Mouse (Mus musculus) hindbrain, embryonic 15.5 days (tissue): ENCODE data around the gene Nudt14. TPM values are rescaled to one million over a fixed set of nuclear protein-coding genes. Genes with fewer than 3 reads are reported as not detected.

Experiments
- ATAC-seq: fragments of 200-750 bp; cut with Nextera tagmentation; 2 replicates; pipeline ENCODE4 v1.8.0; 2017; ENCODE audit warnings: low read depth, moderate number of reproducible peaks, moderate TSS enrichment; ENCODE audit not compliant: low FRiP score
- H3K27ac ChIP-seq: fragments of 300-500 bp; sonication (generic); replicated peaks from 2 replicates; pipeline ENCODE4 v1.5.1; 2015; ENCODE audit warnings: mild to moderate bottlenecking, inconsistent platforms
- H3K27me3 ChIP-seq: fragments of 300-500 bp; sonication (generic); 2 replicates; pipeline ENCODE4 v1.6.1; 2015; ENCODE audit warnings: control low read depth, inconsistent platforms
- H3K36me3 ChIP-seq: fragments of 300-500 bp; sonication (generic); 2 replicates; pipeline ENCODE4 v1.6.1; 2015; ENCODE audit warnings: control low read depth, inconsistent platforms
- H3K4me1 ChIP-seq: fragments of 300-500 bp; sonication (generic); replicated peaks from 2 replicates; pipeline ENCODE4 v1.6.1; 2015; ENCODE audit warnings: control low read depth, inconsistent platforms
- H3K4me2 ChIP-seq: fragments of 300-500 bp; sonication (generic); 2 replicates; pipeline ENCODE4 v1.6.1; 2015; ENCODE audit warnings: moderate library complexity, mild to moderate bottlenecking, inconsistent platforms
- H3K4me3 ChIP-seq: fragments of 300-500 bp; sonication (generic); 2 replicates; pipeline ENCODE4 v1.5.1; 2015; ENCODE audit warnings: mild to moderate bottlenecking, inconsistent platforms
- H3K9ac ChIP-seq: fragments of 300-500 bp; sonication (generic); 2 replicates; pipeline ENCODE4 v1.6.1; 2015; ENCODE audit warnings: inconsistent platforms
- H3K9me3 ChIP-seq: fragments of 300-500 bp; sonication (generic); 2 replicates; pipeline ENCODE4 v1.6.1; 2016; ENCODE audit warnings: control low read depth, inconsistent platforms
- WGBS: fragments of 180-500 bp; shearing (Covaris S2); methylation state at CpG from one replicate; pipeline ENCODE4 v1.1.7; 2015; 5-methylcytosine and 5-hydroxymethylcytosine counted together
- polyA plus RNA-seq: library from polyadenylated mRNA; unstranded; fragments of >200 nt; fragmentation: Nextera tagmentation; extraction: Ambion mirVana; gene quantifications from 2 replicates; pipeline ENCODE4 v1.2.1, GENCODE M21; 2015

Nudt14 gene
- polyA plus RNA-seq: 52.3 and 60.9 TPM in 2 replicates

DNA sequence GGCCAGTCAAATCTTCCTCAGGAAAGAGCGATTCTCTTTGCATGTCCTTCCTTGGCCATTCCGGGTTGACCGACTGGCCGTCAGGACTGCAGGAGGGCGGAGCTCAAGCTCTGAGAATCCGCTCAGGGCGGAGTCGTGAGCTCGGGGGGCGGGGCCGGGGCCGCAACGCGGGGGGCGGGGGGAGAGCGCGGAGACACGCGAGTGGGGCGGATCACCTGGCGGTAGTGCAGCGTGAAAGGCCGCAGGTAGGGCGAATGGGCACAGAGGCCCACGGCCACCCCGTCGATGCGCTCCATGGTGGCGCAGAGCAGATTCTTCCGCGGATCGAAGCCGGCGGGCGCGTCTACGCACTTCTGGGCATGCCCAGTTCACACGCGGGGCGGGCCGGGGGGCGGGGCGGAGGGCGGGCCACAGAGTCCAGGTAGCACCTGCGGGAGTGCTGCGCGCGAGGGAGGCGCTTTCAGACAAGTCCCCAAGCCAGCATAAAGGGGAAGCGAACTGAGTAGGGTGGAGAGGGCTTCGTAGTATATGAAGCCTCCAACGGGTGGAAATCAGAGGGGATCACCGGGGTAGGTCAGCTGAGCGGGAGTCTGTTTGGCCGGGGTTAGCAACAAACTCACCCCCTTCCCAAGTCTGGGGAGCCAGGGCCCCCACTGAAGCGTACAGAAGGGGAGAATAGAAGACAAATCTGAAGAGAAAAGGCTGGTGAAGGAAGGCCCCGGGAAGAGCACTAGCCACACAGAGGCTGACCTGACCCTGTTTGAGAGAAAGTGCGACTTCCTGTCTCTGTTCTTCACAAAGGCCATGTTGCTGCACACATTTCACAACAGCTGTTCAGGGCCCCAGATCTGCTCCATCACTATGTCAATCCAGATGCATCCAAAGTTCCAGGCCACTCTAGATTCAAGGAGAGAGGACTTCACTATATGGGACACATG is at the start of gene Nudt14:
Gene Nudt14 (minus strand): TSS at position 349 of the 938 bp plus-strand sequence.
- peak; percentile 83 for ATAC-seq
- 1% methylated on average over 58 of the region's 58 CpGs for WGBS
- peak within 1 kb of the TSS; percentile 78 for H3K9ac ChIP-seq
- no peaks in the 10 kb centered on the region for H3K9me3 ChIP-seq
- peak within 1 kb of the TSS; percentile 78 for H3K4me2 ChIP-seq
- peaks cover 27% of the 10 kb centered on the region for H3K4me1 ChIP-seq
- H3K4me3 ChIP-seq: peak within 1 kb of the TSS; percentile 77
- no peaks in the 10 kb centered on the region for H3K27me3 ChIP-seq
- no peaks in the 10 kb centered on the region for H3K36me3 ChIP-seq
- peak within 1 kb of the TSS; percentile 87 for H3K27ac ChIP-seq

DNA sequence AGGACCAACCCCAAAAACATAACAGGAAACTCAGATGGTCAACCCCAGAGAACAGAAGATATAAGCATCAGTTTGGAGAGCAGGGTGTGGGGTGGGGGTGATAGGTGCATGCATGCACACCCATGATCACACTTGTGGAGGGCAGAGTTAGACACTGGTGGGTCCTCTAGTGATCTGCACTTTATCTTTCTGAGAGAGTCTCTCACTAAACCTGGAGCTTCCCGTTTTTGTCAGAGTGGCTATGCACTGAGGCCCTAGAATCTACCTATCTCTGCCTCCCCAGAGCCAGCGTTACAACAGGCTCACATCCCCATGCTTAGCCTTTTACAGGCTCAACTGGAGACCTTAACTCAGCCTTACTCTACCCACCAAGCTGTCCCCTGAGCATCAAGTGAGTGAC is 49.5 kb upstream of the Nudt14 start:
- no peaks in the 10 kb centered on the region for H3K9me3 ChIP-seq
- no peak overlapping the region for H3K27ac ChIP-seq
- H3K36me3 ChIP-seq: peaks cover 17% of the 10 kb centered on the region
- H3K9ac ChIP-seq: no peak overlapping the region
- H3K4me1 ChIP-seq: no peaks in the 10 kb centered on the region
- no peak for ATAC-seq
- H3K4me2 ChIP-seq: no peak overlapping the region
- no peak overlapping the region for H3K4me3 ChIP-seq
- 83% methylated on average over 2 of the region's 2 CpGs for WGBS
- no peaks in the 10 kb centered on the region for H3K27me3 ChIP-seq

DNA sequence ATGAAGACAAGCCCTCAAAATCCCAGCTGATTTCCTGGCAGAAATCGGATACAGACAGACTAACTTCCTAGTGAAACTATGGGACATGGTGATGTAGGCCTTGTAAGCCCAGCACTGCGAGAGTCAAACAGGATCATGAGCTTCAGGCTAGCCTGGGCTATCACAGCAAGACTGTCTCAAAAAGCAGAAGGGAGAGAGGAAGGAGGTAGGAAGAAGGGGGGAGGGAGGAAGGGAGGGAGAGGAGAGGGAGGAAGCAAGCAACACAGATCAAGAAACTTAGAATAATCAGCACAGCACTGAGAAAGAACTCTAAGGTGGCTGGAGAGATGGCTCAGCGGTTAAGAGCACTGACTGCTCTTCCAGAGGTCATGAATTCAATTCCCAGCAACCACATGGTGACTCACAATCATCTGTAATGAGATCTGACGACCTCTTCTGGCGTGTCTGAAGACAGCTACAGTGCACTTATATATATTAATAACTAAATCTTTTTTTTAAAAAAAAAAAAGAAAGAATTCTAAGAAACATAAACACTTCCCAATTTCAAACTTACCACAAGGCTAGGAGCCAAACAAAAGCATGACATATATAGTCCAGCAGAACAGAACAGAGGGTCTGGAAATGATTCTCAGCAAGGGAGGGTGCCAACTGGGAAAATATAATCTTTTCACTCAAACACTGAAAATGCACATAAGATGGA is 48.9 kb upstream of the Nudt14 start:
- Histone ChIP-seq H3K36me3 (peaks cover 23% of the 10 kb centered on the region), H3K9me3 (no peaks in the 10 kb centered on the region), H3K4me3 (no peak overlapping the region), H3K27me3 (no peaks in the 10 kb centered on the region), H3K4me2 (no peak overlapping the region), H3K9ac (no peak overlapping the region), H3K27ac (no peak overlapping the region), H3K4me1 (no peaks in the 10 kb centered on the region)
- 79% methylated on average over 5 of the region's 5 CpGs for WGBS
- ATAC-seq: no peak

DNA sequence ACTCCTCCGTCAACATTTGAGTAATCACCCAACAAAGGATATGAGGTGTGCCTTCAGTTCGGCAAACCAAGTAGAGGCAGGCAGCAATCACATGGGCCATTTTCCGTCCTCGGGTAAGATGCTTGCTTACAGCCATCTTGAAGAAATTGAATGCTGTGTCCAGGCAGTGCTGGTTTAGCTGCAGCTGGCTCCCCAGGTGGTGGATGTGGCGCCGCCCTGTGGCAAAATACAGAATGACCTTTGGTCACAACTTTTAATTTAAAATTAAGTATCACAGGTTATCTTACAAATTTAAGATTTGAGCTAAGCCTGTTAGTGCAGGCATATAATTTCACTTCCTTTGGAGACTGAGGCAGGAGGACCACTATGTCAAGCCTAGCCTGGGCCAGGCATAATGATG is 46.0 kb upstream of the Nudt14 start:
- Histone ChIP-seq H3K36me3 (peaks cover 43% of the 10 kb centered on the region), H3K4me2 (no peak overlapping the region), H3K9me3 (no peaks in the 10 kb centered on the region), H3K9ac (no peak overlapping the region), H3K27ac (no peak overlapping the region), H3K27me3 (no peaks in the 10 kb centered on the region), H3K4me3 (no peak overlapping the region), H3K4me1 (no peaks in the 10 kb centered on the region)
- WGBS: 77% methylated on average over 6 of the region's 6 CpGs
- ATAC-seq: no peak

DNA sequence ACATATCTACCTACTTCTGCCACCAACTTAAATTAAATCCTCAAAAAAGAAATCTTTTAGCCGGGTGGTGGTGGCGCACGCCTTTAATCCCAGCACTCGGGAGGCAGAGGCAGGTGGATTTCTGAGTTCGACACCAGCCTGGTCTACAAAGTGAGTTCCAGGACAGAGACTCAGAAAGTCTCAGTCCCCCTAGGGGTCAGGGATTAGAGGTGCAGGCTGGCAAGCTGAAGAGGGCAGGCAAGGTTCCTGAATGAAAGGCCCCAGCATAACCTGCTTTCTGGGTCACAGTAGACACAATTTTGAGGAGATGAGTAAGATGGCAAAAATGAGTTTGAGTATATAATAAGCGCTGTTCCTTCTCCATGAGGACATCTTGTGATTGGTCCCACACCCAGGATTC is 43.4 kb upstream of the Nudt14 start:
- no peak for ATAC-seq
- Histone ChIP-seq H3K9me3 (no peaks in the 10 kb centered on the region), H3K36me3 (peaks cover 52% of the 10 kb centered on the region), H3K4me3 (no peak overlapping the region), H3K9ac (no peak overlapping the region), H3K4me1 (0 out of 2 replicates have a peak, but pooled peaks cover 3% of the 10 kb centered on the region), H3K27me3 (no peaks in the 10 kb centered on the region), H3K27ac (no peak overlapping the region), H3K4me2 (no peak overlapping the region)
- WGBS: 93% methylated on average over 6 of the region's 6 CpGs

DNA sequence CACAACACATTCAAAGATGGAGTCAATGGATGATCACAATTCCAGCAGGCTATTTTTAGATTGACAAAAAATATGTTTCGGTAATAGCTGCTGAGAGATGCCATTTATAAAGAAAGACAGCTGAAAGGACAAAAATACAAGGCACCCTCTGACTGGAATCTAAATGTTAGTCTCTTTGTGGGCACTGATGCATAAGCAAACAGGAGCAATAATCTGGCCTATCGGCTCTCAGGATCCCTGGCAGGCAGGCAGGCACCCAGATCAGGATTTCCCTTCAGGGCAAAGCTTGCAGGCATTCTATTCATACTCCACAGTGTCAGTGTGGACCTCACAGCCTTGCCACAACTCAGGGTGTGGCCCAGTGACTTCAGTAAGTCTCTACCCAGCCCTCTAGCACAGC is 40.1 kb upstream of the Nudt14 start:
- H3K4me3 ChIP-seq: no peak overlapping the region
- H3K27me3 ChIP-seq: no peaks in the 10 kb centered on the region
- H3K27ac ChIP-seq: no peak overlapping the region
- H3K4me2 ChIP-seq: no peak overlapping the region
- H3K36me3 ChIP-seq: peaks cover 67% of the 10 kb centered on the region
- peaks cover 17% of the 10 kb centered on the region for H3K4me1 ChIP-seq
- no peak for ATAC-seq
- WGBS: 60% methylated on average over 2 of the region's 2 CpGs
- H3K9ac ChIP-seq: no peak overlapping the region
- no peaks in the 10 kb centered on the region for H3K9me3 ChIP-seq

DNA sequence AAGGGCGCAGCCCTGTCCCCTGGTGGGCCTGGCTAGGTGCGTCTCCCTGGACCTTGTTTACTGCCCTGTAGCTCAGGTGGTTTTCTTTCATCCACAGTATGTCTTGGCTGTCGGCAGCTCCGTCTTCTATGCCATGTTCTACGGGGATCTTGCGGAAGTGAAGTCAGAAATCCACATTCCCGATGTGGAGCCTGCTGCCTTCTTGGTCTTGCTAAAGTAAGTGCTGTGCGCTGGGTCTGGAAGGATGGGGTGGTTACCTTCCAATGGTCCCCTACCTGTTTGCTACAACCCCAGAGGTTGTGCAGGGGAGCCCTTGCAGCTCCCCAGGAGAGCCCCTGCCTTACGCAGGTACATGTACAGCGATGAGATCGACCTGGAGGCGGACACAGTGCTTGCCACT is 35.2 kb upstream of the Nudt14 start:
- H3K4me2 ChIP-seq: peak overlapping the region; percentile 90
- peak overlapping the region; percentile 89 for H3K9ac ChIP-seq
- H3K27me3 ChIP-seq: no peaks in the 10 kb centered on the region
- no peaks in the 10 kb centered on the region for H3K9me3 ChIP-seq
- H3K4me1 ChIP-seq: peaks cover 29% of the 10 kb centered on the region
- ATAC-seq: no peak
- peaks cover 56% of the 10 kb centered on the region for H3K36me3 ChIP-seq
- peak overlapping the region; percentile 94 for H3K27ac ChIP-seq
- peak overlapping the region; percentile 75 for H3K4me3 ChIP-seq
- WGBS: 45% methylated on average over 12 of the region's 12 CpGs

DNA sequence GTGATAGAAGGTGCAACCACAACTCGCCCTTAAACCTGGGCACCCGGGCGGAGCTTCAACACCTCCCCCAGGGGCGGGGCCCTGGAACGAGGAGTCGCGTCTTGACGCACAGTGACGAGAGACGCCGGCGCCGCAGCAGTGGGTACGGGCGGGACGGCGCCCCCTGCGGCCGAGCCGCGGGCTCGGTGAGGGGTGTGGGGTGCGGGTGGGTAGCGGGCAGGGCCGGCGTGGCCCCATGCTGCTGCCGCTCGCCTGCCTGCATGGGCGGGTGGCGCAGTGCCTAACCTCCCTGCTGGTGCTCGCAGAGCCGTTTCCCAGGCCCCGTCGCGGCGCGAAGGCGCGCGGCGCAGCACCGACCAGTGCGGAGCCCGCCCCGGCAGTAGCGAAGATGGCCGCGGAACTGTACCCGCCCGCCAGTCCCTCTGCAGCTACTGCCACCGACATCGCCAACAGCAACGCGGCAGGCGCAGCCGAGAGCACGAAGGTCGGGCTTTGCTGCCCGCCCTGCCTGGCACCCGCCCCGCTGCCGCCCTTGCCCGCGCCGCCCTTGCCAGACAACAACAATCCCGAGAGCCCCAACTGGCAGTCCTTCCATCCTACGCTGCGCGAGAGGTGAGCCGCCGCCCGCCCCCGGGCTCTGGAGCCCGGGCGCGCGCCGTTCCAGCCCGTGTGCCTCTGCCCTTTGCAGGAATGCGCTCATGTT is 34.6 kb upstream of the Nudt14 start, which contains the start of gene Btbd6:
Gene Btbd6 (plus strand): TSS at position 112 of the 703 bp plus-strand sequence.
- peaks cover 29% of the 10 kb centered on the region for H3K4me1 ChIP-seq
- H3K36me3 ChIP-seq: peaks cover 60% of the 10 kb centered on the region
- no peaks in the 10 kb centered on the region for H3K9me3 ChIP-seq
- no peaks in the 10 kb centered on the region for H3K27me3 ChIP-seq
- under 1% methylated on average over 72 of the region's 80 CpGs for WGBS
- peak within 1 kb of the TSS; percentile 90 for H3K4me2 ChIP-seq
- H3K9ac ChIP-seq: peak within 1 kb of the TSS; percentile 89
- peak within 1 kb of the TSS; percentile 94 for H3K27ac ChIP-seq
- peak; percentile 95 for ATAC-seq
- H3K4me3 ChIP-seq: peak within 1 kb of the TSS; percentile 75

DNA sequence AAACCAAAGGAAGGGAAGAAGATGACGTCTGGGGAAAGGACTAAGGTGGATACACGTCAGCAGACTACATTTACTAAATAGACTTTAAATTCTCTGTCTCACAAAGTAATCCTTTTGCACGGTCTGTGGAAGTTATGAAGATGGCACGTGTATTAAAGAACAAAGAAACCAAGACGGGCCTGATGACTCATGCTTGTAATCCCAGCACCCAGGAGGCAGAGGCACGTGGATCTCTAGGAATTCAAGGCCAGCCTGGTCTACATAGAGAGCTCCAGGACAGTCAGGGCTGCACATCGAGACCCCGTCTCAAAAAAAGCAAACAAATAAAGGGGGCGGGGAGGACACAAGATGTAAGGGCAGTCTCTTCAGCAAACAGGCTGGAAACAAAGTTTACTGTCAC is 32.8 kb upstream of the Nudt14 start:
- no peak overlapping the region for H3K9ac ChIP-seq
- H3K9me3 ChIP-seq: no peaks in the 10 kb centered on the region
- no peaks in the 10 kb centered on the region for H3K27me3 ChIP-seq
- no peak overlapping the region for H3K4me2 ChIP-seq
- H3K4me3 ChIP-seq: no peak overlapping the region
- no peak for ATAC-seq
- peaks cover 26% of the 10 kb centered on the region for H3K4me1 ChIP-seq
- no peak overlapping the region for H3K27ac ChIP-seq
- peaks cover 57% of the 10 kb centered on the region for H3K36me3 ChIP-seq
- 92% methylated on average over 9 of the region's 9 CpGs for WGBS

DNA sequence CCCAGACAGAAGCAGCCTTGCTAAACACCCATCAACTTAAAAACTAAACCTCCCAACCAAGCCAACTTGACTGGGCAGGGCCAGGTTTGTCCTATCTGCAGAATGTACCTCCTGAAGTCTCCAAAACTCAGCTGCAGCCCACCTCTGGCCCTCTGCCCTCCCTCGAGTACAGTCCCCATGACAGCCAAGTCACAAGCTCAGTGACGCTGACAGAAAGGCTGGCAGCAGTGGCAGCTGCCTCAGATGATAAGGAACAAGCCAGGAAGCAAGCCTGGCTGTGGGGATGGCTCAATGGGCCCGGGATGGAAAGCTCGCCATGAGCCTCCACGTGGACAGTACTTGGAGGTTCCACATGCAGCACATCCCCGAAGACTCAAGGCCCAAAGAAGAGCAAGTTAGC is 27.7 kb upstream of the Nudt14 start:
- 96% methylated on average over 6 of the region's 6 CpGs for WGBS
- Histone ChIP-seq H3K36me3 (peaks cover 88% of the 10 kb centered on the region), H3K4me2 (no peak overlapping the region), H3K4me1 (no peaks in the 10 kb centered on the region), H3K9me3 (no peaks in the 10 kb centered on the region), H3K4me3 (no peak overlapping the region), H3K9ac (no peak overlapping the region), H3K27me3 (no peaks in the 10 kb centered on the region), H3K27ac (no peak overlapping the region)
- no peak for ATAC-seq

DNA sequence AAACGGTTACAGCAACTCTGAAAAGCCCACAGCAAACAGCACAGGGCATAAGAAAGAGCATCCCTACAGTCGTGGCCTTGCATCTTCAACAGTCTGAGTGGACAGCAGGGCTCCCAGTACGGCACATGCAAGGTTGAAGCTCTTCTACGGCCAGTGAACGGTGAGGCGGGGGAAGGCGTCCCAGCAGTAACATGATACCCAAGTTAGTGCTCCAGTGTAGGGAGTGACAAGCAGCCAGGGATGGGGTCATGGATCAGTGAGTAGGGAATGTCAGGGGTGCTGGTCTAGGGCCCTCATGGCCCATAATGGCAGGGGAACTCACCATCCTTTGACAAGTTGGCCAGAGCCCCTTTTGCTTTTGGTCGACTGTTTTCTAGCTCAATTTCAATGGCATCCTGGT is 27.0 kb upstream of the Nudt14 start:
- H3K9ac ChIP-seq: no peak overlapping the region
- H3K9me3 ChIP-seq: no peaks in the 10 kb centered on the region
- ATAC-seq: no peak
- no peak overlapping the region for H3K27ac ChIP-seq
- H3K27me3 ChIP-seq: no peaks in the 10 kb centered on the region
- H3K4me3 ChIP-seq: no peak overlapping the region
- no peak overlapping the region for H3K4me2 ChIP-seq
- peaks cover 92% of the 10 kb centered on the region for H3K36me3 ChIP-seq
- H3K4me1 ChIP-seq: no peaks in the 10 kb centered on the region
- WGBS: 80% methylated on average over 8 of the region's 8 CpGs

DNA sequence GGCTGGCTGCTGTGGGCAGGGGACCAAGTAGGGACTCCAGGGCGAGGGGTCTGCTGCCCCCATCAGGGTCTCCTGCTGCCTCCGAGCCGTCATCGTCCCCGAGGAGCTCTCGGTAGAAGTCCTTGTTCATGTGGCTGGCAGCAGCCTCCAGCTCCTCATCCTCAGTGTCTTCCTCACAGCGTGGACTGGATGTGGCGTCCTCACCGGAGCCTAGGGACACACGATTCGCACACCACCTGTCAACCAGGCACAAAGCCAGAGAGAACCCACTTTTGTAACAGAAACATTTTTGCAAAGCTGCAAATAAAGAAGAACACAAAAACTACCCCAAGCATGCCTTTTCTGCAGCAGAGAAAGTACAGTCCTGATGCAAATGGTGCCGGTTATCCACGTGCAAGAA is 23.9 kb upstream of the Nudt14 start:
- 89% methylated on average over 13 of the region's 13 CpGs for WGBS
- no peak for ATAC-seq
- Histone ChIP-seq H3K27me3 (no peaks in the 10 kb centered on the region), H3K9ac (no peak overlapping the region), H3K4me3 (no peak overlapping the region), H3K4me1 (no peaks in the 10 kb centered on the region), H3K27ac (no peak overlapping the region), H3K9me3 (no peaks in the 10 kb centered on the region), H3K4me2 (no peak overlapping the region), H3K36me3 (peaks cover 94% of the 10 kb centered on the region)
